Mouse (Mus musculus) testis, adult 2 months (tissue): Measurements from ENCODE around the gene Nol10.

Source experiments
- CTCF ChIP-seq: fragments of 200-500 bp; IDR thresholded peaks from 2 replicates; pipeline ENCODE4 v1.5.1; 2012; ENCODE audit warnings: low read depth, mild to moderate bottlenecking, inconsistent platforms, low read length, moderate library complexity; ENCODE audit not compliant: control insufficient read depth, insufficient read depth, insufficient replicate concordance
- POLR2A ChIP-seq: fragments of 200-500 bp; IDR thresholded peaks from 2 replicates; pipeline ENCODE4 v1.6.1; 2012; ENCODE audit warnings: low read depth, mild to moderate bottlenecking, inconsistent platforms, low read length, moderate library complexity; ENCODE audit not compliant: control insufficient read depth

- TF ChIP-seq CTCF (no peak), POLR2A (no peak)
Observed at GRCm38 (mm10) chr12:17475146-17475545, 126.9 kb downstream of the Nol10 start.
